Mouse (Mus musculus) testis, adult 10 weeks (tissue): Measurements from ENCODE around the gene 2010005H15Rik. TPM values are rescaled to one million over a fixed set of nuclear protein-coding genes. Genes with fewer than 3 reads are reported as not detected.

Source experiments
- polyA plus RNA-seq: library from polyadenylated mRNA; stranded (reverse); fragments of 350-450 nt; fragmentation: Illumina TruSeq; extraction: RNeasy Lipid Tissue Mini Kit (QIAGEN cat#74804); gene quantifications from one replicate; pipeline ENCODE4 v1.2.3, GENCODE M21; 2014; ENCODE audit warnings: low read depth, low replicate concordance

2010005H15Rik gene
- polyA plus RNA-seq = not detected

DNA sequence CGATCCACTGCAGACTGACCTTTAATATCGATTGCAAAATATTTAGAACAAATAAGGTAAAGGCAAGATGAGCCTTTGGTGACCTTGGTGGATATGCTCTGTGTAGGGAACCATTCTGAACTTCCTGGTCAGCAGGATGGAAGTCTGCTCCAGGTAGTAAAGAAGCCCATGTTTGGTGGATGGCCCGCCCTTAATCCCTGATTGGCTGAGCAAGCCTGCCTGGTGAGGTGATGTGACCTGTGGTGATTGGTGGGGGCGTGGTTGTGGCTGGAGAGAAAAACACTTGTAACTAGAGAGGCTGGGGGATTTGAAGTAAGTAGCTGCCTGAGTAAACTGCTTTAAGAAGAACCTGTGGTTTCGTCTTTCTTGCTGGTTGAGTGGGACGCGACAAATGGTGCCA is at the start of gene 2010005H15Rik:
2010005H15Rik (plus strand) TSS at position 301 of the 400 bp plus-strand sequence.

DNA sequence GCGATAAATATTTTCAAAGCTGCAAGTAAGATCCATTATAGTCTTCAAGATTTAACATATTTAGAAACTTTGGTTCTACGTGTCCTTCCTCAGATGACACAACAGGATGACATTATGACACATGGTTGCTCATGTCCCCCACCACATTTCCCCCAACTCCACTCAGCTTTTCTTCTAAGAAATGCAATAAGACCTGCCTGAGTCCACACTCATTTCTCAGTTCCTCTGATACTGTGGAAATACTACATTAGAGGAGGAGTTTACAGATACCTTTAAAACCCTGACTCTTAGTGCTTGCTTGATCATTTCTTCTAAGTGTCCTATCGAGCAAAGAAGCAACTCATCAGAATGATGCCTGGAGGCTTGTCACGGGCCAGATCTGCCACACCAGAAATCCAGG is 37.4 kb upstream of the 2010005H15Rik start, which contains the start of gene Gm5483:
Gm5483 (plus strand) TSS at position 301 of the 400 bp plus-strand sequence.

DNA sequence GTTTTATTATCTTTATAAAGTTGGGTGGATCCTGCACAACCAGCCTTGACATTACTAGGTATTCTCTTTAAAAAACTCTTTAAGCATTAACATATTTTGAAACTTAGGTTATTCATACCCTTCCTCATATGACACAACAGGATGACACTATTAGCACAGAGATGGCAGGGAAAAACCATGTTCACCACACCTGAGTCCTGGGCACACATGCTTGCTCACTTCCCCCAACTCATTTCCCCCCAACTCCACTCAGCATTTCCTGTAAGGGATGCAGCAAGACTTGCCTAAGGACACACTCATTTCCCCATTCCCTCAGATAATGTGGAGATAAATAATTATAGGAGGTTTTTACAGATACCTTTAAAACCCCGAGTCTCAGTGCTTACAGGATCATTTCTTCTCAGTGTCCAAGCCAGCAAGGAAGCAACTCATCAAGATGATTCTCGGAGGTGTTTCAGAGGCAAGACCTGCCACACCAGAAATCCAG is 11.3 kb upstream of the 2010005H15Rik start, which contains the start of gene Gm5416:
Gm5416 (plus strand) TSS at position 437 of the 487 bp plus-strand sequence.

DNA sequence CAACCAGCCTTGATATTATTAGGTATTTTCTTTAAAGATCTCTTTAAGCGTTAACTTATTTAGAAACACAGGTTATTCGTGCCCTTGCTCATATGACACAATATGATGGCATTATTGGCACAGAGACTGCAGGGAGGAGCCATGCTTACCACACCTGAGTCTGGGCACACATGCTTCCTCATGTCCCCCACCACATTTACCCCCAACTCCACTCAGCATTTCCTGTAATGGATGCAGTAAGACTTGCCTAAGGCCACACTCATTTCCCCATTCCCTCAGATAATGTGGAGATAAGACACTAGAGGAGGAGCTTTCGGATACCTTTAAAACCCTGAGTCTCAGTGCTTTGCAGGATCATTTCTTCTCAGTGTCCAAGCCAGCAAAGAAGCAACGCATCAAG is 55.5 kb downstream of the 2010005H15Rik start, which contains the start of gene Stfa1:
Stfa1 (plus strand) TSS at position 156 of the 400 bp plus-strand sequence.

Other genes with a start within 250 kb of the 2010005H15Rik start
- gene Kpna1, start 242.7 kb upstream of the 2010005H15Rik start, polyA plus RNA-seq = 54.2 TPM
- gene Wdr5b, start 180.3 kb upstream of the 2010005H15Rik start, polyA plus RNA-seq = 3.9 TPM
- 69.7 TPM for gene Fam162a, start 149.9 kb upstream of the 2010005H15Rik start, polyA plus RNA-seq
- gene Ccdc58, start 149.8 kb upstream of the 2010005H15Rik start, polyA plus RNA-seq = 84.4 TPM
- gene Csta1, start 90.2 kb upstream of the 2010005H15Rik start, polyA plus RNA-seq = not detected
- gene Stfa2l1, start 64.7 kb upstream of the 2010005H15Rik start, polyA plus RNA-seq = 0.77 TPM
- gene Gm5483, start 37.3 kb upstream of the 2010005H15Rik start, polyA plus RNA-seq = not detected
- gene Gm5416, start 11.1 kb upstream of the 2010005H15Rik start, polyA plus RNA-seq = 4.8 TPM
- 0.56 TPM for gene Stfa1, start 55.5 kb downstream of the 2010005H15Rik start, polyA plus RNA-seq
- not detected for gene BC117090, start 112.9 kb downstream of the 2010005H15Rik start, polyA plus RNA-seq
- 0.55 TPM for gene BC100530, start 146.3 kb downstream of the 2010005H15Rik start, polyA plus RNA-seq
- not detected for gene Stfa2, start 187.0 kb downstream of the 2010005H15Rik start, polyA plus RNA-seq
- not detected for gene Stfa3, start 233.9 kb downstream of the 2010005H15Rik start, polyA plus RNA-seq